Mouse (Mus musculus): ENCODE measurements at regions not wholly inside any gene's neighbourhood (a gene's known extent, or its start where the extent isn't known, plus 50 kb on each side); places are given as distances from the start of the nearest gene placed in this dataset.
A peak's percentile ranks its signal among the peaks of the same experiment; 100 is the strongest.

GRCm38 (mm10) chr16:95892356-95892755, 98.4 kb downstream of the Psmg1 start:
- DNase-seq (ENCODE audit: low read depth, low spot score): no peak

DNA sequence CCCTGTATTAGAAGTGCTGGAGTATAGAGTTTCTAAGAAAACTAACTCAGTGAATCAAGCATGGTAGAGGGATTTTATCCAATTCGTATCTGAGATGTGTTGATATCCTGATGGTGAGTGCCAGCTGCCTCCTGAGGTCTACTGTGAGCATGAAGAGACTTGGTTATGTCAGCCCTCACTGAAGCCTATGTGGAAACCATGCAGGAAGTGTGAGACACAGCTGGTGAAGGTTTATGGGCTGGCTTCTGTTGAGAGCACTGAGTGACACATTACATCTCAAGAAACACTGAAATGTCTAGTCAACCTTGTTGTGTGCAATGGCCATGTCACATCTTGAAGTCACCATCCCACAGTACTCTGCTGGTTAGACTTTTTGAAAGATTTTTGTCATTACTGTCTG, 104.6 kb downstream of the Psmg1 start:
- no peak for DNase-seq (ENCODE audit: low read depth, low spot score)

DNA sequence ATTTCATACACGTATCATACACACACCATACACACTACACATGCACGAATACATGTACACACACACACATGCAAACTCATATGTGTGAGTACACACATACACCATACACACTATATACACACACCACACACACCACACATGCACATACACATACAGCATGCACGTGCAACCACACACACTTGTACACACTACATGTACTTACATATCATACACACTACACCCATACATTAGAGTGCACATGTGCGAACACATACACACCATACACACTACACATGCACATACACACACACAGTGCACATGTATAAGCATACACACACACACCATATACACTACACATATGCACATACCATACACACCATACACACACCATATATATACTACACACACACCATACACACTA, 117.5 kb downstream of the Psmg1 start:
- no peak for DNase-seq (ENCODE audit: low read depth, low spot score)

GRCm38 (mm10) chr16:95872436-95872835, 118.3 kb downstream of the Psmg1 start:
- no peak for DNase-seq (ENCODE audit: low read depth, low spot score)

DNA sequence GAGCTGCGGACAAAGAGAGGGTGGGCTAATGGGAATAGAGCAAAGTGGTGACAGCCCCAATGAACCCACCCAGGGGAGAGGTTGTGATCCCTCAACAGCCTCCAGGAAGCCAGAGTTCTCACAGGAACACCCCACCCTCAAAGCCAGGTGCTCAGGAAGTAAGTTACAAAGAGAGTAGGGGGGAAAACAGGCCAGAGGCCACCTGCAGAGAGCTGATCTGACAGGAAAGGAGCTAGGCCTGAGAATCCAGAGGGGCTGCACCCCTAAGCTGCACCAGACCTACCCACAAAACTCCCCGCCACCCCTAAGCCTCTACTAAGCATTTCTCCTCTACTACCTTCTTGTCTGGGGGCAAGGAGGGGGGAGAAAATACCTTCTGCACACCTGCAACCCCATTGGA, 120.5 kb downstream of the Psmg1 start:
- DNase-seq (ENCODE audit: low read depth, low spot score): no peak

DNA sequence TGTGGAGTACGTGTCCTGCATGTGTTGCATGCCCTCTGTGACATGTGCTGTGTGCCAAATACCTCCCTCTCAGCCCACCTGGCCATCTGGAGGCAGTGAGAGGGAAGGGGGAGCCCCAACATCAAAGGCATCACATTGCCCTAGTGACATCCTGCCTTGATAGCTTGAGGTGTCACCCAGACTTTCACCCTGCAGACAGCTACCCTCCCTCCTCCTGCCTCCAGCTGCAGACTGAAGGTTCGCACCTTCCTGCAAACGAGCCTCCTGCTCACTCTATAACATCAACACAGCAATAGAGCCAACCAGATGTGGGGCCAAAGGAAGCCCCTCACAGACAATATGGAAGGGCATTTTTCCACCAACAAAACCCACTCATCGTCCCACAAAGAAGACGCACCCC, 121.3 kb downstream of the Psmg1 start:
- DNase-seq (ENCODE audit: low read depth, low spot score): peak; percentile 88

DNA sequence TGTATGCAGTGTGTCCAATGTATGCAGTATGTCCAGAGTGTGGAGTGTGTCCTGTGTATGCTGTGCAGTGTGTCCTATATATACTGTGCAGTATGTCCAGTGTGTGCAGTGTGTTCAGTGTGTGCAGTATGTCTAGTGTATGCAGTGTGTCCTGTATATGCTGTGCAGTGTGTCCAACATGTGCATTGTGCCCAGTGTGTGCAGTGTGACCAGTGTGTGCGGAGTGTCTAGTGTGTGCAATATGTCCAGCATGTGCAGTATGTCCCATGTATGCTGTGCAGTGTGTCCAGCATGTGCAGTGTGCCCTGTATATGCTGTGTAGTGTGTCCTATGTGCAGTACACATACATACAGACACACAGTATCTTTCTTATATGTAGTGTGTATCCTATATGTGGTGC, 121.9 kb downstream of the Psmg1 start:
- no peak for DNase-seq (ENCODE audit: low read depth, low spot score)

GRCm38 (mm10) chr16:95867516-95867915, 123.2 kb downstream of the Psmg1 start:
- no peak for DNase-seq (ENCODE audit: low read depth, low spot score)

DNA sequence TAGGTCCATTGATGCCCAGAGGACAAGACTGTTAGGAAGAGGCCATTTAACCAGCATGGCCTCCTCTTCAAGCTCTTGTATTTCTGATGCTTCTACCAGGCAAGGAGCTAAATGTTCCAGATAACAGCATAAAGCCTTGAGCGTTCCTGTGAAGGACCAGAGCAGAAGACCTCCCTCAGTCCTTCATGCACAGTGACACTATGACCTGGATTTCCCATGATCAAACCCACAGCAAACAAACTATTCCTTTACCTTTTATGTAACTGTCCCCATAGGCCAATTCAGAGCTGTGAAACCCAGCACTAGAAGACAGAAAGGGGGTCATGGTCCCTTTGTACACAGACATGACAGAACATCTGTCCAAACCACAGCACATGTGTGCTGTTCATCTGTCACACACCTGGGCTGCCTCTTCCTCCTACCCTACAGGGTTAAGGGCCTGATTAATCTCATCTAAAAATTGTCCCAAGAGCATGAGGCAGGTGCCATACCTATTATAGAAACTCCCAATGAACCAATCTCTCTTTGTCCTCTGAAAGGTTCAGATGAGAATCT, 123.8 kb downstream of the Psmg1 start:
- DNase-seq (ENCODE audit: low read depth, low spot score): no peak

GRCm38 (mm10) chr16:95865603-95866002, 125.2 kb downstream of the Psmg1 start:
- DNase-seq (ENCODE audit: low read depth, low spot score): peak; percentile 26

DNA sequence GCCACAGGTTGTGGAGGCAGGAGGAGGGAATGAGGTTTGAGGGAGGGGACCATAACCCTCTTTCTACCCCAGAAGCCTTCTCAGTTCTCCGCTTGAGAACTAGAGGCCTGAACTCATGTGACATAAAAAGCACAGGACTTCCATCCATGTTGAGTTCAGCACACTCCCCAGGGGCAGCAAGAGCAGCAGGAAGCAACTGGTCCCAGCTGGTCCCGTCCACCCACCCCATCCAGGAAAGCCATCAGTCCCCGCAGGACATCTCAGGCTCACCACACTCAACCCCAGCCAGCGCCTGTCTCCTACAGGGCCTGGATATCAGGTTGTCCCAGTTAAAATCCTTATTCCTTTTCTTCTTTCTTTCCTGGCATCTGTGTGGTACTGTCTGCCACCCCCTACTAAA, 126.1 kb downstream of the Psmg1 start:
- DNase-seq (ENCODE audit: low read depth, low spot score): no peak

DNA sequence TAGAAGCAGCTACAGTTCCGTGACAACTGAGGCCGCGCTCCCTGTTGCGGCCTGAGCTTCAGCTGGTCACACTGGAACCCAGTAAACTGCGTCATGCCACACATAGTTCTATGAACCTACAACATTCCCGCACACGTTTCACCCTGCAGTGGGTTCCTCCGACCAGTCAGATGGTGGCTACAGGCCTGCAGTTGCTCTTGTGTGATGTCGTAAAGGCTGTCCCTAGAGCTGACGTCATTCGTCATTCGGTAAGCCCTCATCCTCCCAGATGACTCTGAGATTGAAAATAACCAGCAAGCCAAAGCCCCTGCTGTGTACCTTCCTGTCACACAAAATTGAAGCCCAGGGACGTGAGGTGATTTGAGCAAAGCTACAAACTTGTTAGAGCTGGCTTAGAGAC, 126.7 kb downstream of the Psmg1 start:
- DNase-seq (ENCODE audit: low read depth, low spot score): no peak

- DNase-seq (ENCODE audit: low read depth, low spot score): no peak
These were observed 127.2 kb downstream of the Psmg1 start for GRCm38 (mm10) chr16:95863565-95863964.

GRCm38 (mm10) chr16:95862621-95863020, 128.1 kb downstream of the Psmg1 start:
- DNase-seq (ENCODE audit: low read depth, low spot score): peak; percentile 38

DNA sequence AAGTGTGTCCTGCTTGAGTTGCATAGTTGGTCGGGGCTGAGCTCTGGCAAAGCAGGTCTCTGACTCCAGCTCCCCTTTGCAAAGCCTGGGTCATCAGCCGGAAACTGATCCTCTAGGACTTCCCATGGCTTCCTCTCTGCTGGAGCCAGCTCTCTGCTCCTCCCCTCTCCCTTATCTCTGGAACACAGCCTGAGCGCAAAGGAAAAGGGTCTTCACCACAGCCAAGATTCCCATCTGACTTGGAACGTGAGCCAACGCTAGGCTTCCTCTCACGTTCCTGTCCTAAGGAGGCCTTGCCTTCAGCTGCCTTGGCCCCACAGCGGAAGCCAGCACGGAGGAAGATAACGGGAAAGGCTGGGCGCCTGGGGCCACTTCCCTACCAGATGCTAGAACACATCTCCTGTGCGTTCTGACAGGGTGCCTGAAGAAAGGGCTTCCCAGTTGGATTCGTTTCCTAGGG, 129.5 kb downstream of the Psmg1 start:
- DNase-seq (ENCODE audit: low read depth, low spot score): no peak

GRCm38 (mm10) chr16:95860810-95861209, 129.9 kb downstream of the Psmg1 start:
- peak; percentile 80 for DNase-seq (ENCODE audit: low read depth, low spot score)

DNA sequence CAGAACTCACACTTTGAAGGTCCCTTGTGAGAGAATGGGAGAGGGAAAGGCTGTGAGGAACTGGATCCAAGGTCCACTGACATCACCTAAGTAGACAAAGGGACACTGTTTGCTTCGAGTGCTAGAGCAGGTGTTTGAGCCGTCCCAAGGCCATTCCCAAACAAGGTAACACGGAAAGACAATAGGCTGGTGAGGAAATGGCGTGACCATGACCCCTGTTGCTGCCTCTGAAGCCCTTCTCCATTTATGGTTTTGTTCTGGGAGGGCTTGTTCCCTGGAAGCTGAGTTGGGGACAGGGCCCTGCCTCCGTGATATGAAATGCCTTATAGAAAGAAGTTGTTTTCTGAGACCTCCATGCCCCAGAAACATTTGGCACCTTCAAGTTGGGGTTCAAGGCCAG, 130.6 kb downstream of the Psmg1 start:
- no peak for DNase-seq (ENCODE audit: low read depth, low spot score)

GRCm38 (mm10) chr16:95857403-95857802, 133.4 kb downstream of the Psmg1 start:
- no peak for DNase-seq (ENCODE audit: low read depth, low spot score)

DNA sequence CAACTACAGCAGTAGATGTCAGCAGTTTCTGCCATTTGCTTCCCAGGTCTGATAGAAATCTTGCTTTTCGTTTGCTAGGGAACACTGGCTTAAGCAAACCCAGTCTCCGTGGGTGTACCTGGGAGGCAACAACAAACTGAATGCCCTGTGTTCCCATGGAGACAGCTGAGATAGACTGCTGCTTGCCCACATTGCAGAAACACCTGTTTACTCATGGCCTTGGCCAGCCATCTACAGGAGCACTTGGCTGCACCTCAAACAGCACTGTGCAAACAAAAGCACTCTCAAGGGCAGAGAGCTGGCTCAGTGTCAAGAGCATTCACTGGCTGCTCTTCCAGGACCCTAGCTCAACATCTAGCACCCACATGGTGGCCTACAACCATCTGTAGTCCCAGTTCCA, 135.5 kb downstream of the Psmg1 start:
- no peak for DNase-seq (ENCODE audit: low read depth, low spot score)

- no peak for DNase-seq (ENCODE audit: low read depth, low spot score)
These were observed 138.9 kb downstream of the Psmg1 start for GRCm38 (mm10) chr16:95851907-95852306.

DNA sequence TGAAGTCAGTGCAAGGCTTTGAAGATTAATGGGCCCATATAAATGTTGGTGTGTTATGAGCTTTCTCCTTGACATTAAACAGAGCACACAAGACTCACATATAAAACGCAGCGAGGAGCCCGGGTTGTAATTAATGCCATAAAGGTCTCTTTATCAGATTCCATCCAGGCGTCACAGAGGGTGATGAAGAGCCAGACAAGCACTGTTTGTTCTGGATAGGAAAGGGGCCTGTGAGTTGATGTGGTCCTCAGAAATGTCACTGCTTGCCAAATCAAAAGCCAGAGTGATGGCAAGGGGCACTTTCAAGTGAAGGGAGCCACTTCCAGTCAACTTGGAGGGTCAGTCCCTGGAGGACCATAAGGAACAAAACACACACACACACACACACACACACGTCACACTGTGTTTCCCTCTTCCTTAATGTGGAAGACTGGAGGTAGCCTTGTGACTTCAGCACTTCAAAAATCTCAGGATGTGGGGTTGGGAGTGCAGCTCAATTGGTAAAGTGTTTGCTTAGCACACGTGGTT, 142.1 kb downstream of the Psmg1 start:
- no peak for DNase-seq (ENCODE audit: low read depth, low spot score)

DNA sequence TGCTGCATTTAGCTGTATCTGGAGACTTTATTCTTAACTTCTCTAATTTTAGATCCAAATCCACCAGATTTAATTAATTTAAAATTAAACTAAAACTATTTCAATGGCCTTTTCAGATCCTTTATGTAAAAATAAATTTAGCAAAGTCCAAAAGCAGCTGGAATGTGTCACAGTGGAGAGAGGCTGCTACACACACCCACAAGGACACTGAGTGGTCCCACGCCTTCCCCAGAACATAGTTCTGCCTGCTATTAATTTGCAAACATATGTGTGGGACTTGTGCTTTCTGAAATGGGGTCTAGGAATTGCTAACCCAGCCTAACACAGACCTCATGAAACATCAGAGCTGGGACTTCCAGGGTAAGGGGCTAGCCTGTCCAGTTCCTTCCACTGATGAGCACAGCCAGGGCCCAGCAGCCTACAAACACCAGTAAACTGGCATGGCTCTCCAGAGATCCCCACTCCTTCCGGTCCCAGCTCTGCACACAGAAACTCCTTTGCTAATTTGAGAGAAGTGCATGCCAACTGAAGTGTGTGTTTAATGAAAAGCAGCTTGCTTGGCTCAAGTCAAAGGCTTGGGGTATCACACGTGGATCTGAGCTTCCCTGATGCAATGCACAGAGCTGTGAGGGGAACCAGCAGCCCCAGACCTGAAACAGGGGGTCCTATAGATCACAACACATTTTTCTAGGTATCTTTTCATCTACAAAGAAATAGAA, 142.8 kb downstream of the Psmg1 start:
- no peak for DNase-seq (ENCODE audit: low read depth, low spot score)

- no peak for DNase-seq (ENCODE audit: low read depth, low spot score)
These were observed 143.5 kb downstream of the Ets2 start for GRCm38 (mm10) chr16:95845323-95845860.

Data from CD4-positive, CD25-positive, alpha-beta regulatory T cell, adult 2 months (primary cell).